Mouse (Mus musculus): ENCODE results near the gene Eif4e1b. TPM values are rescaled to one million over a fixed set of nuclear protein-coding genes. Genes with fewer than 3 reads are reported as not detected.

Gene Eif4e1b
- not detected for total RNA-seq (2021)
- long read RNA-seq, experiment 1: 0 reads
- long read RNA-seq, experiment 2: 0 reads

DNA sequence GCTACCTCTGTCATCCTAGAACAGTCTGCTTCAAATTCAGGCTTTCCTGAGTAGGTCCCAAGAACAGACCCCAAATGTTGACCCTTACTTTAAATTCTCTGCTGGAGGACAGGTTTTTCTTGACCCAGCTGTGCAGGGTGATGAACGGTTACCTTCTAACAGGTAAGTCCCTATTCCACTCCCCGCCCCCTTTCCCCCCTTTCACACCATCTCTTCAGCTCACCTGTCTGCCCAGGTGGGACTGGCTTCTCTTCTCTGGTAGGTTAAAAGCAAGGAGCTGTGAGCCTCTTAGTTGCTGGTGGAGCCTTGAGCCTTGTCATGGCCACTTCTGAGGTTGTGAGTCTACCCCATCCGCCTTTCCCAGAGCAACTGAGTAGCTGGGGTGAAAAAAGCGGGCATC lies at the start of gene Eif4e1b:
Eif4e1b (plus strand) TSS at position 301 of the 400 bp plus-strand sequence.
- DNase-seq (ENCODE audit: low spot score in 2 of 2): no peak

DNA sequence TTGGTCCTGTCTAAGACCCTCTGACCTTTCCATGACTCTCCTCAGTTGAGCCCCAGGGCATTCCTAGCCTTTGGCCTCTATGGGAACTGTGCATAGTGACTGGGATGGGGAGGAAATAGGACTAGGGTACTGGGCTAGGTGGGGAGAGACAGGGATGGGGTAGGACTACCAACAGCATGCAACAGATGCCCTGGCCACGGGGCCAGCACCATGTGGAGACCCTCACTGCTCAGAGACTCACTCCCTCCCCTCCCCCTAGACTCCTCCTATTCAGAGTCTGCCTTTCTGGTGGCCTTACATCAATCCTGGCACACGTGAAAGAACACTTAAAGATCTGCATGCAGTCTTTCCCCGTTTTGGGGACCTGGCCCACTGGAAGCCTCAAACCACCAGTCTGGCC lies 46.9 kb upstream of the Eif4e1b start:
- DNase-seq (ENCODE audit: low spot score in 2 of 2): no peak

DNA sequence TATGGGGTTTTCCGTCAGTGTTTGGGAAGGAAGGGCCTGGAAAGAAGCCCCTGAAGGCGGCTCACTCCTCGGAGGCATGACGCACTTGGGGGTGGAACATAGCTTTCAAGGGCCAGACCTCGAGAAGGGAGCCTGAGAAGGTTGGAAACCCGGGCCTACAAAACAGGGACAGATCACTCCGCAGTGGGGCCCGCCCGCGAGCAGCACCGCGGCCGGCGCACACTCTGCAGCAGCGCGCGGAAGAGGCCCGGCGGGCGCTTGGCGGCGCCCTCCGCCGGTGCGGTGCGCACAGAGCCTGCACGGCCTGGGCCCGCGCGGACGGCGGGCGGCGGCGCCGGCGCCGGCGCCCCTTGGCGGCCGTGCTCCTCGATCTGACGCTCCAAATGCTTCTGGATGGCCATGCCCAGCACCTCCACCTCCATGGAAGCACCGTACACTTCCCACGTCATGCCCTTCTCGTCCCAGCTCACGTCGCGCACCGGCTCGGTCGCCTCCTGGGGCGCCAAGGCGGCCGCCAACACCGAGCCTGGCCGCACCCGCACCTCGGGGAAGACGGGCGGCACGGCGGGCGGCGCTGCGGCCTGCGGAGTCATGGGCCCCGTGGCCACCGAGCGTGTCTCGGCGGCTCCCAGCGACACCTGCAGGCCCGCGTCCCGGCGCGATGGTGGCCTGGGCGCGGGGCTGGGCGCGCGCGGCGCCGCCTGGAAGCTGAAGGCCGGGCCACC lies 46.1 kb upstream of the Eif4e1b start:
- no peak for DNase-seq (ENCODE audit: low spot score in 2 of 2)

DNA sequence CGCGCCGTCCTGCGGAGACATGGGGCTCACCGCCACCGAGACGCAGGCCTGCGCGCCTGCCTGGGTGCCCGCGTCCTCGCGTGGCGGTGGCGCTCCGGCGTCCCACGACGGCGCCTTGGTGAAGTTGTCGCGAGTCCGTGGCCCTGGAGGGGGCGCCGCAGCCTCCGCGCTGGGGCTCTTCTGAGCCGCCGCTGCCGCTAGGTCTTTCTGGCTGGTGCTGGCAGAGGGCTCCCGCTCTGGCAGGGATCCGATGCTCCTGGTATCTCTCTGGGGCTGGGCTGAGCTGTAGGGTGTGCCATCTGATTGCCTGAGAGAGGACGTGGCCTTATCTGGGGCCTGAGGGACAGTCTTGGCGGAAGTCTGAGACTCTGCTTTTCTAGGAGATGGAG lies 45.6 kb upstream of the Eif4e1b start:
- DNase-seq (ENCODE audit: low spot score in 2 of 2): no peak

DNA sequence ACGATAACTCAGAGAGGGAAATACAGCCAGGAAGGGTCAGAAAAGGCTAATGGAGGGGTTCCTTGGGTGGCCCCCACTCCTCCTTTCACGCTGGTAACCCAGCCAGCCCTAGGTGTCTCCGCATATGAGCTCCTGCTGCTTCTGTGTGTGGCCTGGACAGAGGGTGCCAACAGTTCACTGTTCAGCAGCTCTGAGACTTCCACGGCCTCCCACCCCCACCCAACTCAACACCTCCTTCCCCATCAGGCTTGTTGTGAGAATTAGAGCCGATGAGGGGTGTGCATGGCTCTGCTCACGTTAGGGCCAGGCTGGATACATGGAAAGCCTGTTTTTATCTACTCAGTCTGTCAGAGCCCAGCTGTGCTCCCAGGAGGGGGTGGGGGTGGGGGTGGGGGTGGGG lies 37.7 kb upstream of the Eif4e1b start:
- DNase-seq (ENCODE audit: low spot score in 2 of 2): no peak

DNA sequence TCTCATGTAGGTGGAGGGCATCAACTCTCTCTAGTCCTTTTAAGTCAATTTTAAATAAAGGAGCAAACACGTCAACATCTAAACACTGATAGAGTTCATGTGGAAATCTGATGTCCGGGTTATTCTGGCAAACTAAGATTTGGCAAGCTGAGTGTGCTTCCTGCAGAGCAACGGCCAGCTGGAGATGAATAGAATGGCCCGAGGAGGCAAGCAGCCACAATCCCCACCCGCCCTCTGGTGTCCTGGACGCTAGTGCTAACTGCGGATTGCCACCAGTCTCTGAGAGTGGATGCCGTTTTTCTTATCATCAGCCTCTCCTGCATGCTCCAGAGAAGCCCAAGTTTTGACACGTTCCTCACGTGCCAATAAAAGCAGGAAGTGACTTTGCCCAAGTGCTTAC lies 36.9 kb upstream of the Eif4e1b start:
- DNase-seq (ENCODE audit: low spot score in 2 of 2): no peak

DNA sequence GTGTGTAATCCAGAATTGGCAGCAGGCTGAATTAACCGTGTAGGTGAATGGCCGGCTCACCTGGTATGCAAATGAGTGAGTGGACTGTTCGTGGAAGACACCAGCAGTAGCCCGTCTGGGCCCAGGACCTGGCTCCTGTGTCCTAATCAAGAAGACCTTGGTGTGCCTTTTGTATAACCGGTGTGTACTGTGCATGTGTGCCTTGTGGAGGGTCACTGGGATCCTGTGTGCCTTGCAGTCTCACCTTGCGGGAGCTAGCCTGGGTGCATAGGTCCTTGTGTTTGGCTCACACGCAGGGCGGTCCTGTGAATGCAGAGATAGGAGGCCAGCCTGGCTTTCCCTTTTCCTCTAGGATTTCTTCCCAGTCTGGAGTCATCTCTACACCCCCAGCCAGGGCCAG lies 35.6 kb upstream of the Eif4e1b start:
- DNase-seq (ENCODE audit: low spot score in 2 of 2): no peak

DNA sequence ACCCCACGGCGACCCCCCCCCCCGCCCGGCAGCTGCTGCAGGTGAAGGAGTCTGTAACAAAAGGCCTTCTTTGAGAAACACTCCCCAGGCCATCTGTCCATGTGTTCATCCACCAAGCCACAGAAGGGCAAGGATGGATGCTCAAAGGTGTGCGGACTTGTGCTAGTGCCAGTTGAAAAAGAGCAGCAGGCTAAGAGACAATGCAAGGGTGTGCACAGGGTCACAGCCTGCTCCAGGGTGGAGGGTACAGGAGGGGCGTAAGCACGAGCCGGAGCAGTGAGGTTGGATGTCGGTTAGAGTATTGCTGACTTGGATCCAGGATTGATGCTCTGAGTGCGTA lies 35.1 kb upstream of the Eif4e1b start:
- DNase-seq (ENCODE audit: low spot score in 2 of 2): no peak

DNA sequence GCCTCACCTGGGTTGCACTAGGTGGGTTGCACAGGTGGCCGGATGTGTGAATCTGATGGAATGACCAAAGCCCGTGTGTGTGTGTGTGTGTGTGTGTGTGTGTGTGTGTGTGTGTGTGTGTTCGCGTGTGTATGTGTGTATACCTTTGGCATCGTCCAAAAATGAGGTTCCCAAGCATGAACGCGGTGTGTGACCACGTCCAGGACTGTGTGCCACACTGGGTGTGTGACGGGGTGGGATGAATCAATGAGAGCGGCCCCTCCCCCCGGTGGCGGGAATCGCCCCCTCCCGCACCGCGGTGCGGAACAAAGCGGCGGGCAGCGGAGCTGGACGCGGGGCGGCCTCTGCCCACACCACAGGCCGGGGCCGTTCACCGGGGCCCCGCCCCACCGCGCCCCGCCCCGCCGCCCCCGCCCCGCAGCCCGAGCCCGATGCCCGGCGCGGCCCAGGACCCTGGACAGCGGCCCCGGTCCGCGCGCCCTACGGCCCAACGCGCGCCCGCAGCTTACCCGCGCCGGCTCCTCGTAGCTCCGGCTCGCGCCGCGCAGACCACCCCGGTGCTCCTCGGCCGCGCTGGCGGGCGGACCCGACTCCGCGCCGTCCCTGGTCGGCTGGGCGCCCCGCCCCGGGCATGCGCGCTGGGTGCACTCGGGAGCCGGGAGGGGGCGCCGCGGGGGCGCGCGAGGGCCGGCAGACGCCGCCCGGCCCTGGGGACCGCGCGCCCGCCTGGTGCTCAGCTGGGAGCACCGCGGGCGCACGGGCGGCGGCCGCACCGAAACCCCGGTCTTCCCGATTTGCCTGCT lies 34.5 kb upstream of the Eif4e1b start:
- peak; percentile 25 to 26 for DNase-seq (ENCODE audit: low spot score in 2 of 2)

DNA sequence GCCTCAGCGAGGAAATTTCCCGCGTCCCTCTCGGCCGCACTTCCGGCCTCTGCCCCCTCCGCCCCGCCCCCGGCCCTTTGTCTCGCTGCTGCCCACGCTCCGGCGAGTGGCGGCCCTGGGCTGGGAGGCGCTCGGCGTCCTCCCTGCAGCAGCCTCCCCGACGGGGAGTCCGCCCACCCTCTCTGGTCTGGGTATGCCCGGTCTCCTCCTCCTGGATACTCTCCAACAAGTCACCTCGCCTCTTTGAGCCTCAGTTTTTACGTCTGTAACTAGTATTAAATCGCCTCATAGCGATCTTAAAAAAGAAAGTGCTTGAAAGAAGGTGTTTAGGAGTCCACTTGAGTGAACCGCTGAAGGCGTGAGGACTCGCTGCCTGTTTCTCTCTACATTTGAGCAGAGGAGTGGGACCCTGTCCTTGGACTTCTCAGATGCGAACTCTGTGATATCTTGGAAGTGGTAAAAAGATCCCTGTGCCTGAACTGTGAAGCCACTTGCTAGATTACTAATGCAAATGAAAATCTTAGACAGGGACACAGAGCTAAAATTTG lies 33.9 kb upstream of the Eif4e1b start, which contains the start of gene Gprin1:
Gprin1 (minus strand) TSS at position 11 of the 548 bp plus-strand sequence.
- no peak for DNase-seq (ENCODE audit: low spot score in 2 of 2)

DNA sequence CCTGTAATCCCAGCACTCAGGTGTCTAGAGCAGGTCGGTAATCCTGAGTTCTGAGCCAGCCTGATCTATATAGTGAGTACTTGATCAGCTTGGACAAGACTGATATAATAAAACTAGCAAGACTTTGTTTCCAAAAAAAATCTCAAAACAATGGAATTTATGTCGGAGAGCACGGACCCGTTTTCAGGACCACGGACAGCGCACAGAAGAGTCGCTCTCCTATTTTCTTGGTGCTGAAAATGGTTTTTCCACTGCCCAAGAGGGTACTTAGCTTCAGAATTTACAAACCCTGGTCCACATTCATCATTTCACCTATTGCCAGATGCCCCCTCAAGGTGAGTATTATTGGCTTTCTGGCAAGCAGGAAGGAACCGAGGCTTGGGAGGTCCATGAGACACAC lies 33.1 kb upstream of the Eif4e1b start:
- DNase-seq (ENCODE audit: low spot score in 2 of 2): no peak

DNA sequence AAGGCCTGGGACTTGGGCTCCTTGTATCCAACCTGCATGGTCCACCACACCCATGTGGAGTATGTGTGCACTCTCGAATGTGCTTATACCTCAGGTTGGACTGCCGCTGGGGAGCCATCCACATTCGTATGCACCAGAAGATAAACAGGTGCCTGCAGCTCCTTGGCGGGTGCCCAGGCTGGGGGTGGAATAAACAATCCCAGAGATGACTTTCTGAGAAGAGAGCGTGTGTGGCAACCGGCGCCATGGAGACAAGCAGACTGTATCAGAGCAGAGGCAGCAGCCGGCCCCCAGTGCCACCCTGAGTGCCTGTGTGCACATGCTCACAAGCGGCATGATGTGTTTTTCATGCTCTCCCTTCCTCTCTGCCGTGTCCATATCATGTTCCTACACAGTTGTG lies 31.1 kb upstream of the Eif4e1b start:
- no peak for DNase-seq (ENCODE audit: low spot score in 2 of 2)

DNA sequence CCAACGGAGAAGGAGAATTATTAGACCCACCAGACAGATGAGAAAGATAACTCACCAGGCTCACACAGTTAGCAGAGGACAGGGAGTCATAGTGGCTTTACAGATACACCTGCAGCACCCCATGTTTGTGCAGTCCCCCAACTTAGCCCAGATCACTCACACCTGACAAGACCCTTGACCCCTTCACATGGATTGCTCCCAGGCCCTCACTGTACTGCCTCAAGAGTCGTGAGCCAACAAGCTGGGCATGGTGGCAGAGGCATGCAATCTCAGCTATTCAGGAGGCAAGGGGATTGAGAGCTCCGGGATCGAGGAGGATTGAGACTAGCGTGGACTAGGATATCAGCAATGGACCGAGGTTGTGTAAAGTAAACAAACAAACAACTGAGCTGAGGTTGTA lies 30.1 kb upstream of the Eif4e1b start:
- no peak for DNase-seq (ENCODE audit: low spot score in 2 of 2)

DNA sequence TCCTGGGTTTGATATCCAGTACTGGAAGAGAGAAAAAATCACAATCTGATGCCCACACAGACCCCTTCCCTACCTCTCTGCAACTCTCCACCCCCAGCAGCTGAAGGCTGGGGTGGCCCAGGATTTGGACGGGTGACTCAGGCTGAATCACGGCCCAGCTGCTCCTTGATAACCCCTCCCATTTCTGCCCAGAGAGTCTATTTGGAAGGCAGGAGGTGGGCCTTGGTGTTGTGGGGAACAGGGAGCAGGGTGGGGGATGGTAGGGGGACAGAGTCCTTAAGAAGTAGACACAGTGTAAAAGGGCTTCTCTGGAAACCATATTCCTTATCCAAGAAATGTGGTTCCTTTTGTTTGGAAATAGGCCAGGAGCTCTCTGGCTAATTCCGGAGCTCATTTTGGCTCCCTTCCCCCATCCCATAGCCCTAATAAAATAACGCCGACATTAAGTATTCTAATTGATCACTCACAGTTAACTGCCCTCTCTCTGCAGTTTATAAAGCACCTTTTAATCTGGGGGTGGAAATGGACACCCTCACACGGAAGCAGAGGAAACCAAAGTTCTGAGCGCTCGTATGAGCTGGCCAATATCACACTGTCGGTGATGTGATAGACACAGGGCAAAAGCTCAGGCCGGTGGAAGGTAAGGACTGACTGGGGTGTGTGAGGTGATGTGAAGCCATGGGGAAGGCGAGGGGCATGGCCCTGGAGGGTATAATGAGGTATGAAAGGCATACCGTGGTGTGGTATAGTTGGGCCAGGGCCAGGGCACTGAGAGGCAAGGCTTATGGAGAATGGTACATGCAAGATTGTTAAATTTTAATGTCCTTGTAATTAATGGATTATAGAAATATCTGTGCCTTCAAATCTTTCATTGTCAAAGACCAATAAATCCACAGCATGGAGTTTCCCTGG lies 29.4 kb upstream of the Eif4e1b start:
- no peak for DNase-seq (ENCODE audit: low spot score in 2 of 2)

DNA sequence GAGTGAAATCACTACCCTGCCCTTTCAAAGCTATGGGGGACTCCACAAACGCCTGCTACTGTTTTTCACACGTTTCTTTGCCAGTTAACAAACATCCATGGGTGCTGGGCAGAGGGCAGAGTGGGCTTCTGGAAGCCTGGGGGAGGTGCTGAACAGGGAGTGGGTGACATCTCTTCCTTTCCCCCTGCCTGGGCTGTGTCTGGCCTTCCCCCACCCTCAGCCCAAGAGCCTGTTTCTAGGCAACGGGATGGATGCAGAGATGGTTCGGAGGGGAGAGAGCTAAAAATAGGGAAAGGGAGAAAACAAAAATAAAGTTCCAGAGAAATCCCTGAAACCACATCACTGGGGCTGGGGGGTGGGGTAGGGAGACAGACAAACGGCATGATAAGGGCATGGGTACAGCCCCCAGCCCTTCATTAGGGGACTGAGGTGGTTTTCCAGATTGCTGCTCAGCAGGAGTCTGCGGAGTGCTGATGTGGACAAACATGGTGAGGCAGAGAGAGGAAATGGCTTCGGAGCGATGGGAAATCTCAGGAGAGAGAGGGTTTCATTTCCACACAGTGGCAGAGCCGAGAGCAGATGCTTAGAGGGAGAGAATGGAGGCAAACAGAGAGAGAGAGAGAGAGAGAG lies 28.5 kb upstream of the Eif4e1b start:
- DNase-seq (ENCODE audit: low spot score in 2 of 2): no peak

DNA sequence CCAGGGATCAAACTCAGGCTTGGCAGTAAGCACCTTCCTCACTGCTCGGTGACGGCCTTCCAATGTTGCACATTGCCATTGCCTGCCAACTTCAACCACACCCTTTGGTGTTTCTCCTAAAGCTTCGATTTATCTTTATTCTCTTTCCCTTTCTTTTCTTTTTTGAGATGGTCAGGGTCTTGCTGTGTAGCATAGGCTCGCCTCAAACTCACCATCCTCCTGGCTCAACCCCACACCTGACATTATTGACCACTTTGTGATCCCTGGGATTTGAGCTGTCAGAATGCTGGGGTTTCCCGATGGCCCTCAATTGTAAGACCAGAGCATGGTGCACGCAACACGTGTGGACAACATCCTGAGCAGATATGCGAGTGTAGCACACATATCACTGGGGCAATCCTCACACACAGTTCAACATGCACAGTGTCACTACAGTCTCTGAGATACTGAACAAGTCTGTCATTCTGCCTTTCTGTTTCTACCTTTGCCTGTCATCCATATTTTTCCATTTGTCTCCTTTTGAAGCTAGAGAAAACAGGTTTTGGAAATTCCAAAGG lies 27.6 kb upstream of the Eif4e1b start:
- no peak for DNase-seq (ENCODE audit: low spot score in 2 of 2)

DNA sequence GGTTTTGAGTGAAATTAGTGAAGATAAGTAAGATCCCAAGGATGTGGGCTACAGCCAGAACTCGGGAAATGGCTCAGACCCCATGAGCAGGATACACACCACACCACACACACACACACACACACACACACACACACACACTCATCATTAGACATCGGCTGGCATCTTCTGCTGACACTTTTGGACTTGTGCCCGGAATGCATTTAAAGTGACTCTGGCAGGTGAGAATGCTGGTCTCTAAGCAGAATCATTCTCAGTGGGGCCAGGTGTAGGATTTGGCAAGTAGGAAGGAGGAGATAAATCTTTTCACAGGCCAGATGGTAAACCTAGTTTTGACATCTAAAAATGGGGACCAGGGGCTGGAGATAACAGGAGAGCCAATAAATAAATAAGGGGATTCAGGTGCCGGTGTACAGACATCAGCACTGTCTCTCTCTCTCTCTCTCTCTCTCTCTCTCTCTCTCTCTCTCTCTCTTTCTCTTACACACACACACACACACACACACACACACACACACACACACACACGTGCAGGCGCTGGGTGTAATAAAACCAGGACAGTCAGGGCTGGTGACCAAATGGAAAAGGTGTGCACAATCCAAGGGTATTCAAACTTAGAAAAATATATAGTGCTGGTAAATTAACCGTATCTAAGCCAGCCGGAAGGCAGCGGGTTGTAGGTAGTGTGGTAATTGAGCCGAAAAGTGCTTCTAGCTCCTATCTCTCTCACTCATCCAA lies 26.5 kb upstream of the Eif4e1b start:
- DNase-seq (ENCODE audit: low spot score in 2 of 2): no peak

DNA sequence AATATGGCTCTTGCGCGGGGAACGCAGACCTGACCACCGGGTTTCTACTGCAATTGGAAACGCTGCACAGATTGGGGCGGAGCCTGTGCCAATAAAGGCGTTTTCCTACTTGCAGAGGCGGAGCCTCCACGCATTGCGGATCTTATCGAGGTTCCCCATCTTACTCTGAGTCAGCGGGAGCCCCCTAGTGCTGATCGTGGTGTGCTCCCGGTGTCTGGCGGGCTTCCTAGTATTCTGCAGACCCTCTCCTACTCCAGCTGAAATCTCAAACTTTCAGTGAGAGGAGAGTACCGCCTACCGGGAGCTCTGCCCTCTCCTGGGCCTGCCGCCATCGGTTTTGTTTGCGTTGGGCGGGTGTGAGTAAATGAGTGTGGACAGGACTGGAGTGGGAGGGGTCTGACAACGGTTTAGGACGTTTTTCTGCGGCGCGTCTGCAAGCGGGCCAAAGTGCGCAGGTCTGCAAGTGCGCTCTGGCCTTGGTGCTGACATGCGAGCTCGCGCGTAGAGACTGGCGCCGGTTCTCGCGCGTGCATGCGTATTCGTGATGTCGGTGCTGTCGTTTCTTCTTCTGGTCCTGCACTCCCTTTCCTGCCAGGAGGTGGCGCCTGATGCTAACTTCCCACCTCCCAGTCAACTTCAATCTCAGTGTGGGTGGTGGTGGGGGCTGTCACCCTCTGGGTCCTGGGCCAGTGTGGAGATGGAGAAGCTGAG lies 25.6 kb upstream of the Eif4e1b start:
- DNase-seq (ENCODE audit: low spot score in 2 of 2): peak; percentile 55 to 64

All from adrenal gland, adult 18-20 months (tissue).